Mouse (Mus musculus): ENCODE results near the gene Sox5.

The Sox5 gene

GRCm38 (mm10) chr6:143833182-143833558 lies 948.6 kb downstream of the Sox5 start:
- DNase-seq, result no peak

DNA sequence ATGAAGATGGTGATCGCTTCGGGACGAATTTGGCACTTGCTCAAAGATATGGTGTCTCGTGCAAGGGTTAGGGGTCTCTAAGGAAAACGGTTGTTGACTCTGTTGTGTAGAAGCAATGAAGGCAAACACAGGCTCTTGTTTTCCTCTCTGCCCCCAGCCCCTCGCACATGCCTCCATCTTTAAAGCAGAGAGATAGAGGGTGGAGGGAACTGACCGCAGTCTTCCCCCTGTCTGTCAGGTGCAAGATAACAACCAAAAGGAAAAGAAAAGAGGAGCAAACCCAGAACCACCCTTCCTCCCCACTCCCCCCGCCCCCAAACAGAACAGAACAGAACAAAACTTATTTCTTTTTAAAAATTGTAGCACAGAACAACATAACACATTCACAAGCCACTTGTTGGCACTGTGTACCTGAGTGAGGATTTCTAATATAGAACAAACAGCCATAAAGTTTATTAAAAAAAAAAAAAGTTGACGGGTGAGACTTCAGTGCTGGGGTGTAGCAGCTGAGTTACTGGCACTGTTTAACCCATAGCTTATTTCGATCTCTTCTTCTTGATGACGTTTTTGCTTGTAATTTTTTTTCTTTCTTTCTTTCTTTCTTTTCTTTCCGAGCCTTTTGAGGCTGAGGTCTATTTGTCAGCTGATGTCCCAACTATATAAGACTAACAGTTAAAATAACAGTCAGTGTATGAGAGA lies 949.1 kb downstream of the Sox5 start:
- no peak for DNase-seq

DNA sequence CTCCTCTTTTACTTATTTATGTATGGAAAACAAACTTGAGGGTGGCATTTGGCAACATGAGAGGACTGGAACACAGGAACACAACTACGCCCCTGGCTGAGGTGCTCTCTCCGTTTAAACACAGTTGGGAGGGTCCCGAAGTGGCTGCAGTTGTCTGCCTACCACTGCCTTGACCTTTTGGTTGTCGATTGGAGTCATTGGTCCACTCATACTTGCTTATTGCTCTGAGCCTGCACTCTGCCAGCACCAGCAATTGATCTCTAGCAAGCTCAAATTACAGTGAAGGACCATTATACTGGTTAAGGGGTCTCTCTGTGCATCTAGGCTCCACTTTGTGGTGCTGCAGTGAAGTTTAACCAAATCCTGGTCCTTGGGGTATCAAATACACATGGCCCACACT lies 950.5 kb downstream of the Sox5 start:
- no peak for DNase-seq

GRCm38 (mm10) chr6:143830131-143830530 lies 951.6 kb downstream of the Sox5 start:
- no peak for DNase-seq

GRCm38 (mm10) chr6:143826786-143827185 lies 955.0 kb downstream of the Sox5 start:
- DNase-seq, result no peak

DNA sequence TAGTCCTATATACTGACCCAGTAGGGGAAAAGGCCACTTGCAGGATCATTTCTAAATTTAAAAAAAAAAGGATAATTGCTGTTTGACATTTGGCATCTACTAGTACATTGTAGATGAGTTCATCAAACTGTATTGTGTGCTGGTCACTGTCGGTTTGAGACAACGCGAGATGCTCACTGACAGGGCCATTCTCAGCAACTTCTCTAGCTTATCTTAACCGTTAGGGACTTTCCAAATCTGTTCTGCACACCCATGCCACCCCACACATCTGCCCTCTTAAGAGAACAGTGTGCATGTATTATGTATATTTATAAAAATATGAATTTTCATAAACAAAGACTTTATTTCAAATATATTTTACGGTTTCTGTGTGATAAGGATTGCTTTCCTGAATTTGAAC lies 955.8 kb downstream of the Sox5 start:
- no peak for DNase-seq

- DNase-seq, result no peak
Measured at GRCm38 (mm10) chr6:143825086-143825485, 956.7 kb downstream of the Sox5 start.

DNA sequence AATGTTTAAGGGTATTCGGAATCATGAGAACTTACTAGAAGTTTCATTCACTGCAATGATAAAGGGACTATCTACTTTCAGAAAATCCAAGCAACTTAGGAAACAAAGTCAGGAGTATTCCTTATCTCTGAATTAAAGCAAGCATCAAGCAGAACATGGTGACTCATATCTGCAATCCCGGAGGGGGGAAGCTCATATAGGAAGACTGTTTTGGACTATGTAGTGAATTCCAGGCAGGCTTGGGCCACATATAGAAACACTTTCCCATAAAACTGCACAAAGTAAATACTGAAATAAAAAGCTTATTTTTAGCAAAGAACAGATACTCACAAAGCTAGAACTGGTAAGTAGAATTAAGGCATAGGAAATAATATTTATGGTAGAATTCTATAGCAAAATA lies 993.3 kb downstream of the Sox5 start:
- DNase-seq, result no peak

GRCm38 (mm10) chr6:143787360-143787759 lies 994.4 kb downstream of the Sox5 start:
- DNase-seq, result no peak

GRCm38 (mm10) chr6:143785685-143786084 lies 996.1 kb downstream of the Sox5 start:
- no peak for DNase-seq

Measured in lung, postnatal 10 days (tissue).